Mouse (Mus musculus): Measurements from ENCODE around the gene Inca1. TPM values are rescaled to one million over a fixed set of nuclear protein-coding genes. Genes with fewer than 3 reads are reported as not detected.

Inca1 gene
- 1 to 10 TPM; 1.7 to 8.8 TPM for polyA plus RNA-seq (2012; fragmentation: generic; extraction: Trizol)

DNA sequence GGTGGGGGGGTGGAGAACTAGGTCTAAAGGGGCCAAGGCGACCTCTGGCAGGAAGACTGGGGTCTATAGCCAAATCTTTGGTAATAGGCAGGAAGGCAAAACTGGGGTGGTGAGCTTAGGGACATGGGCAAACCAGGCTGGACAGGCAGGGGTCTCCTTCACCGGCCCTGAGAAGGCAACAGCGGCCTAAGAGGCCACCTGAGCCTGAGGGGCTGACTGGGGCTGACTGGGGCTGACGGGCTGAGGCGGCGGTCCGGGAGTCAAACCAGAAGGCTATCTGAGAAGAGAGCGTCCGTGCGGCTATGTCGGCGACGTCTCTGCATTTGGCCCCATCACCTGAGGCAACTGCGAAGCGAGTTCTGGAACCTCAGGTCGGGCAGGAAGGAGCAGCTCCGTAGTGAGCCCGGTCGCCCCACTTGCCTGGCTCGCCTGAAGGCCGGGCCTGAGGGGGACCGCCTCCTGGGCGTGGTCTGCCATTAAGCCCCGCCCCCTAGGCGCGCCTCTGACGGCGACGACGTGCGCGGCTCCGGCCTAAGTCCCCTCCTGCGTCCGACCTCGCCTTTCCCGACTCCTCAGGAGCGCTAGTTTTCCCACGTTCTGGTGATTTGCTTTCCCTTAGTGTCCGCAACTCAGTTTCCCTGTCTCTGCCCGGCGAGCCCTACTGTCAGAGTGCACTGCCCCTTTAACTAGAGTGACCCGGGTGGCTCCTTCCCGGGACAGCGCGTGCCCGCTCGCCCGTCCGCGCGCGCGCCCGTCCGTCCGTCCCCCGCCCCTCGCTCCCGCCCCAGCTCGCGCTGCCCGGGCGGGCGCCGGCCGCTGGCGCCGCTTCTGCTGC, at the start of gene Inca1, which contains the start of gene Kif1c:
Gene Inca1 (minus strand): TSS at position 434 of the 835 bp plus-strand sequence.
Gene Kif1c (plus strand): TSS at position 827 of the 835 bp plus-strand sequence.

DNA sequence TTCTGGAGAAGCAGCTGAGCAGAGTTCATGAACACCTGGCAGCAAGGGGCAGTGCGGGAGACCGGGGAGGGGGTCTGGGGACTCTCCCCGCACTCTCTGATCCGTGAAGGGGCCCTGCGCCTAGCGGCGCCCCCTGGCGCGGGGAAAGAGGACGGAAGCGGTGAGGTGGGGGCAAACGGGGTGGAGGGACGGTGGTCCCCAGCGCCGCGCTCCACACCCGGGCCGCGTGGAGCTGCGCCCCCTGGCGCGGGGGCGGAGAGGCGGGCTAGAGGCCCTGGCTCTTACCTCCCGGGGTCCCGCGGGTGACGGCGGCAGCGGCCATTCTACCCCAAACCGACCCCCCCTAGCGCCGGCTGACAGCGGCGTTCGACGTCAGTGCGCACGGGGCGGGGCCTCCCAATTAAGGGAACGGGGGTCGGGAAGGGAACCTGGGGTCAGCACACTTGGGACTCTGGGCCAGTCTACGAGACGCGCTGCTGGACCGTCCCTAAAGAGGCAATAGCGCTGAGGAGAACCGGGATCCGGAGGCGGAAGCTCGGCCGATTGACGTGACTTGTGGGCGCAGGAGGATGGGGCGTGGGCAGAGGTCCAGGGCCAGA, 12.3 kb downstream of the Inca1 start, which contains the start of gene Camta2:
Gene Camta2 (minus strand): TSS at position 505 of the 599 bp plus-strand sequence.

DNA sequence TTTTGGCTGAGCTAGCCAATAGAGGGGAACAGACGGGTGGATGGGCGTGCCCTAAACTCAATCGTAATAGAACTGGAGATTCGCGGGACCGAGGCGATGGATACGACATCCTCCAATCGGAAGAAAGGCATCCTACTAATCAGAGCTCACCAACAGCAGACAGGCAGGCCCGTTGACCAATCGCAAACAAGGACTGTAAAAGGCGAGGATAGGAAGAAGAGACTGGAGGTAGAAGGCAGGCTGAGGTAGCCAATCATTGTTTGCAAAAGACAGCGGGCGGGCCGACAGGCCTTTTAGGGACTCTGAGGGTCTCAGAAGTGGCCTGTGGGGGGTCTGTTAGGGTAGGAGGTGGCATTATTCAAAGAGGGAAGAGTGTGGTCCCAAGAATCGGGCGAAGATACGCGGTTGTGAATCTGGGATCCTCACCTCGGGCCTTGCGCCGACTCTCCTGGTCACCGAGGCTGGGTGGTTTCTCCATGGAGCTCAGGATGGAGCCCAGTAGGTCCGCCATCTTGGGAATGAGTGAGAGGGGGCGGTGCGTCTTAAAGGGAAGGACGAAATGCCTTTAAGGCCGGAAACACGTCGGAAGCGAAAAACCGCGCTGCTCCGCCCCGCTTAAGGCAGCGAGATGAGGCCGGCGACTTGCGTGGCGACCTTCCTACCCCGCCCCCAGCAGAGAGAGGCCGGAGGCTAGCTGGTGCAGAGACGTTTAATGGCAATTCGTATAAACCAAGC, 31.0 kb downstream of the Inca1 start, which contains the start of gene Spag7:
Gene Spag7 (minus strand): TSS at position 646 of the 735 bp plus-strand sequence.

DNA sequence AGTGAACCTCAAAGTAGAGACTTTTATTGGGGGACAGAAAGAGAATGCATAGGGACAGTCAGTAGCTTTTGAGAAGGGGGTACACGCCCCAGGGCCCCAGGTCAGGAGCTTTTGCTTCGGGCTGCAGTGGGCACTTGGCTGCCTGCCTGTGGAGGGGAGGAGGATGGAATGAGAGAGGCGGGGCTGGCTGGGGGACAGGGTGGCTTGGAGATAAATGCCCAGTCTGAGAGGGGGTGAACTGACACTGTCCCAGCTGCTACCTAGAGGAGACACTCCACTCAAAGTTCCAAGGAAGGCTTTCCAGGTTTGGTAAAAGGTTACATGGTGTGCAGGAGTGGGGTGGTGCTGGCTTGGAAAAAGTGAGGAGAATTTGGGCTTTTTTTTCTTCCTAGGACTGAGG, 43.0 kb downstream of the Inca1 start, which contains the start of gene Eno3:
Gene Eno3 (plus strand): TSS at position 239 of the 400 bp plus-strand sequence.

DNA sequence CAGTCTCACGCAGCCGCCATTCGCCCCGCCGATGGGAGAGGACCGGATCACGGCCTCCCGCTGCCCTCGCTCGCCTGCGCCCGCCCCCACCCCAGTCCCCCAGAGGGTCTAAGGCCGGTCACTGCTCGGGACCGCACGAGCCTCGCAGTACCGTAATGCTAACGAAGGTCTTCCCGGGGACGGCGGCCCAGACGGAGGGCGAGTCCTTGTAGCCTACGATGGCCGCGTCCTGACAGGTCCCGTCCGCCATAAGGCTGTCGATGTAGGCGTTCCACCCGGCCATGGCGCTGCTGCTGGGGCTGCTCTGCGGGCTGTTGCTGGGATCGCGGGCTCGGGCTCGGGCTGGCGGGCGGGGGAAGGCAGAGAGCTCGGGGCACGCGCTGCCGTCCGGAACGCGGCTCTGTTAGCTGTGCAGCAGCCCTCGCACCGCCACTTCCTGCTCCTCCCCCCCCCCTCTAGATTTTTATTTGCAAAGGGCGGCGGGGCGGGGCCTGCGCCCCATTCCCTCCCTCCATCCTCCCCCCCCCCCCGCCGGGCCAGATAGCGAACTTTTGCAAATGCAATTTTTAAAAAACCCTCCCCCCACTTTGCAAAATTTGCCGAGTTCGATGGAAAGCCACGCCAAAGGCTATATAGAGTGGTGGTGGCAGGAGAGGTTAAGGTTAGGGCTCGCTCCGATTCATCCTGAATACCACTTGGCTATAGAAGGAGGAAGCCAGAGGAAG, 45.6 kb downstream of the Inca1 start, which contains the start of gene Pfn1:
Gene Pfn1 (minus strand): TSS at position 447 of the 725 bp plus-strand sequence.

DNA sequence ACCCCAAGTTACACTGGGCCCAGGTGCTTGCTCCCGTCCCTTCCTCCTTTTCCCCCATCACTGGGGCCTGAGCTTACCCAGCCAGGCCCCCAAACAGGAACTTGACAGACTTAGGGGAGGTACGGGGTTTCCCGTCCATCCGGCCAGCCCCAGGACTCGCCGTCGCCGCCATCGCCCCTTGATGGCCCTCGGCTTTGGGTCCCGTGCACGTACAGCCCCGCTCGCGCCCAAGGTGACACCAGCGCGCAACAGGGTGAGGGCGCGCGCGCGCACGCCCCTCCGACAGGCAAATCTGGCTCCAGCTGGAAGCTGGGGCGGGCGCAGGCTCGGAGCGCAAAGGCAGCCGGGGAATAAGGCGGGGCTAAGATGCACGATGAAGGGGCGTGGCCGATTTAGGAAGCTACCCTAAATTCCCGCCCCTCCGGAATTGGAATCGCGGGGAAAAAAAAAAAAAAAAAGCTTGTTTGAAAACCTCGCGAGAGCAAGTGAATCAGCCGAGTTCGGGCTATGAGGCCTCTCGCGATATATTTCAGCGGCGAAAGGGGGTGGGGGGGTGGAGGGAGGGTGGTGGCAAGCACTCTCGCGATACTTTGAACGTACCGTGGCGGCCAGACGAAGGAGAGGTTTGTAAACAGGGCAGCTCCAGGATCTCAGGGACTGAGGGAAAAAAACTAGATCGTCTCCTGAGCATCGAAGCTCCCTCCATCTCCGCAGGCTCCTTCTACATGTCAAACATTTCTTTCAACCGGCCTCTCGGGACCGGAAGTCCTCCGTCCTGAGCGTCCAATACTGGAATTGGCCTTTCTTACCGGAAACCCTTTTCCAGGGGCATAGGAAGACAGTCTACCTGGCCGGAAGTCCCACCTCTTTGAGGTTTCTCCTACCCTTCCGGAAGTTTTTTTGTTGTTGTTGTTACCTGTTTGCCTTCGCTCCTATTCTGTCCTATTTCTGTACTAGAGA, 53.0 kb downstream of the Inca1 start, which contains the start of the genes Rnf167 and Slc25a11:
Gene Rnf167 (plus strand): TSS at position 545 of the 960 bp plus-strand sequence.
Gene Slc25a11 (minus strand): TSS at position 789 of the 960 bp plus-strand sequence.

DNA sequence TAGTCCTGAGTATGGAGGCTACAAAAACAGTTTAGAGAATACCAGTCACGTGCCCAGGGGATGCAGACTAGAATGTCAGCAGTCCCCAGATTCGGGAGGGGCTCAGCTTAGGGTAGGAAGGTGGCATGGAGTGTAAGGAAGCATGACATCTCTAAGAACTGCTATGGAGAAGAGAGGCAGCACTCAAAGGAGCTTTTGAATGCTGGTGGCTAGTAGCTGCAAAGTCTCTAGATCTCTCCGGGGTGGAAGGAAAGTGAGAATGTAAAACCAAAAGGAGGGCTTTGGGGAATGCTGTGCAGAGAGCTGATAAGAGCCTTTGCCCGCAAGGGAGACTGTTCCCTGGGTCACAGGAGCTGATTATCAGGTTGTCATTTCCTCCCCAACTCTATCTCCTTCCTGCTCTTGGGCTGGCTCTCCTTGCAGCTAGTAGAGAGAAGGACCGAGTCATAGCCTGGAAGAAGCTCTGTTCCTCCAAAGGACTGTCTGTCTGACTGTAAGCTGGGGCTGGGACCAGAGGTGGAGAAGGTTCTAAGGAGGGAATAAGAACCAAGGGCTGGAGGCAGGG, 61.2 kb downstream of the Inca1 start, which contains the start of gene Gp1ba:
Gene Gp1ba (plus strand): TSS at position 409 of the 565 bp plus-strand sequence.

Other genes starting within 250 kb of the Inca1 start
- 10 to 100 TPM; 60.7 to 61.7 TPM for gene Med11, start 248.2 kb downstream of the Inca1 start, polyA plus RNA-seq (2012; fragmentation: generic; extraction: Trizol)
- under 1 TPM; 0.05 to 0.08 TPM for gene Zmynd15, start 240.7 kb downstream of the Inca1 start, polyA plus RNA-seq (2012; fragmentation: generic; extraction: Trizol)
- under 1 TPM; 0.04 to 0.19 TPM for gene Cxcl16, start 240.2 kb downstream of the Inca1 start, polyA plus RNA-seq (2012; fragmentation: generic; extraction: Trizol)
- gene Tm4sf5, start 194.9 kb downstream of the Inca1 start, polyA plus RNA-seq (2012; fragmentation: generic; extraction: Trizol), result not detected
- not detected for gene Vmo1, start 185.5 kb downstream of the Inca1 start, polyA plus RNA-seq (2012; fragmentation: generic; extraction: Trizol)
- gene Gltpd2, start 181.0 kb downstream of the Inca1 start, polyA plus RNA-seq (2012; fragmentation: generic; extraction: Trizol), result not detected
- 1,000 to 10,000 TPM in 1 of 2 experiments, 100 to 1,000 TPM in 1; 562 to 1,060 TPM for gene Psmb6, start 174.8 kb downstream of the Inca1 start, polyA plus RNA-seq (2012; fragmentation: generic; extraction: Trizol)
- not detected for gene Gm40193, start 167.2 kb downstream of the Inca1 start, polyA plus RNA-seq (2012; fragmentation: generic; extraction: Trizol)
- gene Pld2, start 160.1 kb downstream of the Inca1 start, polyA plus RNA-seq (2012; fragmentation: generic; extraction: Trizol), result 10 to 100 TPM in 1 of 2 experiments, 1 to 10 TPM in 1; 7.9 to 23.3 TPM
- 10 to 100 TPM; 12.7 to 36.0 TPM for gene Mink1, start 137.3 kb downstream of the Inca1 start, polyA plus RNA-seq (2012; fragmentation: generic; extraction: Trizol)
- not detected for gene 4930544D05Rik, start 84.3 kb downstream of the Inca1 start, polyA plus RNA-seq (2012; fragmentation: generic; extraction: Trizol)
- not detected for gene Chrne, start 80.9 kb downstream of the Inca1 start, polyA plus RNA-seq (2012; fragmentation: generic; extraction: Trizol)
- gene Gp1ba, start 61.0 kb downstream of the Inca1 start, polyA plus RNA-seq (2012; fragmentation: generic; extraction: Trizol), result under 1 TPM; 0.05 to 0.72 TPM
- 10 to 100 TPM; 10.2 to 50.0 TPM for gene Rnf167, start 52.9 kb downstream of the Inca1 start, polyA plus RNA-seq (2012; fragmentation: generic; extraction: Trizol)
- 100 to 1,000 TPM; 104 to 176 TPM for gene Slc25a11, start 52.7 kb downstream of the Inca1 start, polyA plus RNA-seq (2012; fragmentation: generic; extraction: Trizol)
- 1,000 to 10,000 TPM; 2,430 to 5,299 TPM for gene Pfn1, start 45.5 kb downstream of the Inca1 start, polyA plus RNA-seq (2012; fragmentation: generic; extraction: Trizol)
- 100 to 1,000 TPM in 1 of 2 experiments, 10 to 100 TPM in 1; 53.8 to 231 TPM for gene Eno3, start 43.0 kb downstream of the Inca1 start, polyA plus RNA-seq (2012; fragmentation: generic; extraction: Trizol)
- 10 to 100 TPM; 22.6 to 90.3 TPM for gene Spag7, start 30.7 kb downstream of the Inca1 start, polyA plus RNA-seq (2012; fragmentation: generic; extraction: Trizol)
- 10 to 100 TPM in 1 of 2 experiments, 1 to 10 TPM in 1; 5.0 to 21.0 TPM for gene Camta2, start 12.1 kb downstream of the Inca1 start, polyA plus RNA-seq (2012; fragmentation: generic; extraction: Trizol)
- 10 to 100 TPM; 64.8 to 73.5 TPM for gene Kif1c, start 393 bp upstream of the Inca1 start, polyA plus RNA-seq (2012; fragmentation: generic; extraction: Trizol)
- 1 to 10 TPM in 1 of 2 experiments, under 1 TPM in 1; 0.25 to 1.1 TPM for gene Zfp3, start 64.1 kb upstream of the Inca1 start, polyA plus RNA-seq (2012; fragmentation: generic; extraction: Trizol)
- gene Scimp, start 112.4 kb upstream of the Inca1 start, polyA plus RNA-seq (2012; fragmentation: generic; extraction: Trizol), result not detected
- gene Rabep1, start 144.6 kb upstream of the Inca1 start, polyA plus RNA-seq (2012; fragmentation: generic; extraction: Trizol), result 1 to 10 TPM; 2.9 to 8.3 TPM

Data from C3H10T1/2 (cell line).